Mouse (Mus musculus) lung, adult 2 months (tissue): ENCODE measurements around the gene Olfr1411.

Experiments
- CTCF ChIP-seq: fragments of 200-500 bp; IDR thresholded peaks from 2 replicates; pipeline ENCODE4 v1.5.1; 2011; ENCODE audit warnings: mild to moderate bottlenecking, low read length, control low read depth; ENCODE audit not compliant: insufficient read depth
- POLR2A ChIP-seq: fragments of 200-500 bp; IDR thresholded peaks from 2 replicates; pipeline ENCODE4 v1.6.1; 2011; ENCODE audit warnings: low read depth, mild to moderate bottlenecking, control low read depth, low read length, borderline replicate concordance; ENCODE audit errors: extremely low read depth

- TF ChIP-seq CTCF (no peak), POLR2A (no peak)
These were observed 44.0 kb downstream of the Olfr1411 start for GRCm38 (mm10) chr1:92638181-92638580.
